Mouse (Mus musculus) lung, postnatal 14 days (tissue): ENCODE data around the gene Thbs3.

Source experiments
- DNase-seq: peaks from one replicate; pipeline ENCODE4 v3.0.0; 2021

The Thbs3 gene

DNA sequence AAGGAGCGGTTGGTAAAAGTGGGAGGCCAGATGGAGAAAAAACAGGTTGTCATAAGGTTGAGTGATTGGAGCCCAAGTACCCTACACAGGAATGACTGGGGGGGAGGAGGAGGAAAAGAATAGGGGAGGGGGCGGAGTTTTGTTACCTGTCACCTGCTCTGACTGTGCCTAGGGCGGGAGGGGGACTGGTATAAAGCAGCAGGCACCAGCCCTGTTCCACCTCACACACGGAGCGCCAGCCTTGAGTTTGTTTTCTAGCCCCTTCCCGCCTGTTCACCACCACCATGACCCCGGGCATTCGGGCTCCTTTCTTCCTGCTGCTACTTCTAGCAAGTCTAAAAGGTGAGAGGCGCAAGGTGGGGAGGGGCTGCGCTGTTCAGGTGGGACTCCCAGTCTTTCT, 13.9 kb downstream of the Thbs3 start, which contains the start of gene Muc1:
Gene Muc1 (plus strand): TSS at position 222 of the 400 bp plus-strand sequence.
- DNase-seq: peak; percentile 59

DNA sequence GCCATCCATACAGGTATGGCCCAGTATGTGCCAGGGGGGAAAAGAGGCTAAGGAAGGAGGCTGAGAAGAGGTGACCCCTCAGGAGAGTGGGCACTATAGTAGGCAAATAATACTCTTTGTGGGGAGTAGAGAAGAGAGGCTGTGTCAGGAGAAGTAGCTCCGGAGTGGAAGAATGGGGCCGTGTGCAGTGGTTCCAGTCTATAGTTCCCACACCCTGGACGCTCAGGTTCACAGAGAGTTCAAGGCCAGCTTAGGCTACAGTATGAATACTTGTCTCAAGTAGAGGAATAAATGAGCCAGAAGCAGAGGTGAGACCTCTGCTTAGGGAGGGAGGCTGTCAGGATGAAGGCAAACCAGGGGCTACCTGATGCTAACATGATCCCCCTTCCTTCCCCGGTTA, 14.3 kb downstream of the Thbs3 start:
- DNase-seq: no peak

DNA sequence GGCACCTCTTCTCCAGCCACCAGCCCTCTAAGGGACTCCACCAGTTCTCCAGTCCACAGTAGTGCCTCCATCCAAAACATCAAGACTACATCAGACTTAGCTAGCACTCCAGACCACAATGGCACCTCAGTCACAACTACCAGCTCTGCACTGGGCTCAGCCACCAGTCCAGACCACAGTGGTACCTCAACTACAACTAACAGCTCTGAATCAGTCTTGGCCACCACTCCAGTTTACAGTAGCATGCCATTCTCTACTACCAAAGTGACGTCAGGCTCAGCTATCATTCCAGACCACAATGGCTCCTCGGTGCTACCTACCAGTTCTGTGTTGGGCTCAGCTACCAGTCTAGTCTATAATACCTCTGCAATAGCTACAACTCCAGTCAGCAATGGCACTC, 15.6 kb downstream of the Thbs3 start:
- no peak for DNase-seq

DNA sequence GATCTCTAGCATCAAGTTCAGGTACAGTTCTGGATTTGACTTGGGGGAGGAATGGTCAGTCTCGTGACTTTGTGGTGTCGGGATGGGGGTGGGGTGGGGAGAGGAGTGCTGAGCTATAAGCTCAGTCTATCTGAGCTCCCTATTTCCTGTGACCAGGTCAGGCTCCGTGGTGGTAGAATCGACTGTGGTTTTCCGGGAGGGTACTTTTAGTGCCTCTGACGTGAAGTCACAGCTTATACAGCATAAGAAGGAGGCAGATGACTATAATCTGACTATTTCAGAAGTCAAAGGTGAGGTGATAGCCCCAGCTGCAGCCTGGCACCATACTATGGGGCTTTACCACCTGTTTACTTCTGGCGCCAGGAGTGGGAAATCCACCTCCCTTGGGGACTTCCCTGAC, 16.4 kb downstream of the Thbs3 start:
- DNase-seq: no peak

DNA sequence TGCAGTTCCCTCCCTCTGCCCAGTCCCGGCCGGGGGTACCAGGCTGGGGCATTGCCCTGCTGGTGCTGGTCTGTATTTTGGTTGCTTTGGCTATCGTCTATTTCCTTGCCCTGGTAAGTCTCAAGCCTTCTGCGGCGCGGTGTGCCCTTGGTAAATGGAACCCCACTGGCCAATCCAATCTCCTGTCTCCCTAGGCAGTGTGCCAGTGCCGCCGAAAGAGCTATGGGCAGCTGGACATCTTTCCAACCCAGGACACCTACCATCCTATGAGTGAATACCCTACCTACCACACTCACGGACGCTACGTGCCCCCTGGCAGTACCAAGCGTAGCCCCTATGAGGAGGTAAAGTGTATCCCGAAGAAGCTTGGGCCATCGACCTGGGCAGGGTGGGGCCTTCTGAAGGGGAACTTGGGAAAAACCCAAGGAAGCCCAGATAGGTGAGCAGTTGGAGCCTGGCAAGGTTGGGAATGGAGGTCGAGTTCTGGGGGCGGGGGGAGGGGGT, 16.8 kb downstream of the Thbs3 start:
- no peak for DNase-seq

DNA sequence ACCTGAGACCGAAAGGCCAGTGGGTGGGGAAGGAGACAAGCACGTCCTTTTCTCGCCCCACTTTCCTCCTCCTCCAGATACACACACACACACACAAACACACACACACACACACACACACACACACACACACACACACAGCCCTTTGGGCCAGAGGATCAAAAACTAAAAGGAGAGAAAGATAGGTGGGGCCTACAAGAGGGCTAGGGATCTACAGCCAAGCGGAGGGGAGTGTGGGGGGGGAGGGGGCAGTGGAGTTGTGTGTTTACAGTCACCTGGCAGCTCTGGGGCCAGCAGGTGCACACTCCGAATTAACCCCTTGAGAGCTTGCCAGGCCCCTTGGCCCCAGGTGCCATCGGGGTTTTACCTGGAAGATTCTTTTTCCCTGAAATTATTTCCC, 17.6 kb downstream of the Thbs3 start:
- DNase-seq: peak; percentile 50

DNA sequence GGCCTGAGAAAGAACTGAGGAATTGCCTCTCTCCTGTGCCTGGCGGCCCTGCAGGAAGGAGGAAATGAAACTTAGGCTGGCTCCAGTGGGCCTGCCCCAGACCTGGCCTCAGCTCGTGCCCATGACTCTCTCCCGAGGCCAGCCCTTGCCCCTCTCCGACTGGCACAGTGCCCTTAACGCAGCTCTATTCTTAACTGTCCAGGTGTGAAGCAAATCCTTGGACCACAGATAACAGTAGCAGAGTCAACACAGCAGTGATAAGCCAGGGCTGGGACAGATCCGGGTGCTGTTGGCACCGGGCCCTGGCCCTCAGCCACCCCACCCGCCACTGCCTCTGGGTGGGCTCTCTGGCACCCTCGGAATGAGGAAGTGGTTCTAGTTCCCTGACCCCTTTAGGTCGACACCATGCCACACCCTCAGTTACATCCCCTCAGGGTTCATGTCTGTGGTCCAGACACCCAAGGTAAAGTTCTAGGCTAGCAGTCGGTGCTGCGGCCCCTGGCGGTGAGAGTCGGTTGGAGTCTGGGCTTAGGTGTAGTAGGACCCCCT, 18.7 kb downstream of the Thbs3 start:
- peak; percentile 63 for DNase-seq

DNA sequence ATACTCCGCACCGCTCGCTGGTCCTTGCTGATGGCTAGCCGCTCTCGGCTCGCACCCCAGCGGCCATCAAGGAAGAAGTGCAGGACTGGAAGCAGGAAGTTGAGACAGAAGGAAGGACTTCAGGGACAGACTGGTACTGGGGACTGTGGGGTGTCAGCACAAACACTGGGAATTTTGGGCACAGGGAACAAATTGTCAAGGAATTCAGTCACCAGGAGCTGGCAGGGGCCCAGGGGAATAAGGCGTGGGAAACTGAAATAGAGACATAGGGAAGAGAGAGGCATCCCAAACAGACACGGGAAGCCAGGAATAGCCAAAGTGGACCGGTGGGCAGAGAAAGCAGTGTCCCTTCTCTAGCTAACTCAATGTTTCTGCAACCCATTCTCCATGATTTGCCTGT, 21.5 kb downstream of the Thbs3 start:
- DNase-seq: no peak

DNA sequence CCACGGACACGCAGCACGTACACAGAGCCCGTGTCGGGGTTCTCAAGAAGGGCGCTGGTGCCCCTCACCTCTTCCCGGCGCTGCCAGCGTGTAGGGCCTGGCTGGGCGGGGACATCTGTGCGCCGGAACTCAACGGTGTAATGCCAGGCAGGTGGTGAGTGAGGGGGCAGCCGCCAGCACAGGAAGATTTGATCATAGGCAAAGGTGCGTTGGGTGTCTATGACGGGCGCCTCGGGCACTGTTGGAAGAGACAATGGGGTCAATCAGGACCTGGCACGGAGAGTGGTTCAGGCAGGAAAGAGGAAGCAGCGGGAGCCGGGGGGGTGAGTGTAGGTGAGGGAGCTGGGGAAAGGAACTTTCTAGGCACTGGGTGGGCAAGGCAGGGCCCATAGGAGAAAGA, 22.7 kb downstream of the Thbs3 start:
- no peak for DNase-seq

DNA sequence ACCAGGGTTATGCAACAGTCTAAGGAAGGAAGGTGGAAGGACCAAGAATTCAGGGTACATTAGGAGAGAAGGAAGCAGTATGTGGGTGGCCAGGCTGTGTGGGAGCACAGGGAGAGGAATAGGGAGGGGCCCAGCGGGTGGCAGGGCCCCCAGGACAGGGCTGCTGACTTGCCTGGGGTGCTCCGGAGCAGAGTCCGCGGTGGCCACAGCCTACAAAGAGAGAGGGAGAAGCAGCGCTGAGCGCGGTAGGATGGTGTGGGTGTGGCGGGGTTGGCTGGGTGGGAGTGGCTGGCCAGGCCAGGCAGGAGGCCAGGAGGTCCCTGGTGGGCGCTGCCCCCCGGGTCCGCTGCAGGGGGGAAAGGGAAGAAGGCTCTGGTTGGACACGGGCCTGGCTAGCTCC, 23.5 kb downstream of the Thbs3 start:
- no peak for DNase-seq

DNA sequence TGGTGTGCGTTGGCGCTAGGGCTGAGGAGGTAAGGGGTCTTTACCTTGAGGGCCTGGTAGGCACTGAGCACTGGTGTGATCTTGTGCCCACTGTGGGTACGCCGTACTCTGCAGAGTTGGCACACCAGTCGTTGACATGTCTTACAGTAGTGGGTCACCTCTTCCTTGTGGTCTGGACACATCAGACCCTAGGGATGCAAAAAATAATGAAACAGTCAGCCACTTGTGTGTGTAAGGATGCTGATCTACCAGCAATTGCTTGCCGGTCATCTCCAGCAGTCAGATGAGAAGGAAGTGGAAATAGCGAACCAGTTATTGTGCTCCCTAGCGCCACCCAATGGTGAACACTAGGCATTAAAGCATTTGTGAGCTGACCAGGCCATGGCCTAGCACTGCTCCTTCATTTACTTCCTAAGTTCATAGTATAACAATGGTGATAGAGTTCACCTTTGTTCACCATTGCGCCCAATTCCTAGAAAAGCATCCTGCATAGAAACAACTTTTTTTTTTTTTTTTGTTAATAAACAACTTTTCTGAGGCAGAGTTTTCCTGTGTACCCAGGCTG, 27.4 kb downstream of the Thbs3 start:
- peak; percentile 81 for DNase-seq

DNA sequence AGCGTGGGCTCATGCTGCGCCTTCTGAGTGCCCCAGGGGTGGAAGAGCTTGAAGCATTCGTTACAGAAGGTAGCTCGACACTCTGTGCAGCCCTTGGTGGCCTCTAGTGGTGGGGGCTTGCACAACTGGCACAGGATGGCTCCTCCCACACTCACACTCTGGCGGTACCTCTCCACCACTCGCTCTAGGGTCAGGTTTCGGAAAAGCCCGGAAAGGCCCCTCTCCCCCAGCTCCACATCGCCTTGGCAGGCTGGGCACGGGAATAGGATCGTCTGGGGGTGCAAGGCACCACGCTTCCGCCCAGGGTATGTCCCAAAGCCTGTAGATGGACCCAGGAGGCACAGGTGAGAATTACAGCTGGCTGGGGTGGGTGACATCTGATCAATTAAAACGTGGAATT, 28.6 kb downstream of the Thbs3 start:
- peak; percentile 67 for DNase-seq

DNA sequence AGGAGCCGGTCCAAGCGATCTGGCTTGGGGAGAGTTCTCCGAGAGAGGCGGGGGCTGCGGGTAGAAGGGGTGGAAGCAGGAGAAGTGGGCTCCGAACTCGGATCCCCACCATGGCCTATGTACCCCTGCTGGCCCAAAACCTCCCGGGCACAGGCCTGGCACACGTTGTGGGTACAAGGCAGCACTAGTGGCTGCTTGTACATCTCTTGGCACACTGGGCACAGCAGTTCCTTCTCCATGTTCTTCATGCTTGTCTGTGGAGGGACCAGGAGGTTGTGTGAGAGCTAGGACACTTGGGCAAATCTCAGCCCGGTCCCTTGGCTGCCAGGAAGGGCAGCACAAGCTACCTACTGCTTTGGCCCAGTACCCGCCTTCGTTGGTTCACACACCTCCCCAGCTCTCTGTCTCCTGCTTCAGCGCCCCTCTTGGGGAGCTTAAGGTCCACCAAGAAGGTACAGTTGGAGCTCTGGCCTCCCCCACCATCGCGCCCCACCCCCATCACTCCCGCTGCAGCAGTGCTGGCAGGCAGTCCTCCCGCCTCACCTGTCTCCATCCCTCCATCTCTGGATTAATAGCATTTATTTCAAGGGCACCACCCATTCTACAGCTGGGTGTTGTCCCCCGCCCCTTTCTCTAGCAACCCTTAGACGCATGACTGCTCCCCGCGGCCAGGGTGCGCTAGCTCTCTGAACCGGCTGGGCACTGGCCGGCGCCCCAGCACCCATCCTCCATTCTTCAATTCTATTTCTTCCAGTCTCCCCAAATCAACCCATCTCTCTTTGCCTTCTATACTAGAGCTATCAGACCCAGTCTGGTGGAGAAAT, 29.4 kb downstream of the Thbs3 start:
- no peak for DNase-seq

DNA sequence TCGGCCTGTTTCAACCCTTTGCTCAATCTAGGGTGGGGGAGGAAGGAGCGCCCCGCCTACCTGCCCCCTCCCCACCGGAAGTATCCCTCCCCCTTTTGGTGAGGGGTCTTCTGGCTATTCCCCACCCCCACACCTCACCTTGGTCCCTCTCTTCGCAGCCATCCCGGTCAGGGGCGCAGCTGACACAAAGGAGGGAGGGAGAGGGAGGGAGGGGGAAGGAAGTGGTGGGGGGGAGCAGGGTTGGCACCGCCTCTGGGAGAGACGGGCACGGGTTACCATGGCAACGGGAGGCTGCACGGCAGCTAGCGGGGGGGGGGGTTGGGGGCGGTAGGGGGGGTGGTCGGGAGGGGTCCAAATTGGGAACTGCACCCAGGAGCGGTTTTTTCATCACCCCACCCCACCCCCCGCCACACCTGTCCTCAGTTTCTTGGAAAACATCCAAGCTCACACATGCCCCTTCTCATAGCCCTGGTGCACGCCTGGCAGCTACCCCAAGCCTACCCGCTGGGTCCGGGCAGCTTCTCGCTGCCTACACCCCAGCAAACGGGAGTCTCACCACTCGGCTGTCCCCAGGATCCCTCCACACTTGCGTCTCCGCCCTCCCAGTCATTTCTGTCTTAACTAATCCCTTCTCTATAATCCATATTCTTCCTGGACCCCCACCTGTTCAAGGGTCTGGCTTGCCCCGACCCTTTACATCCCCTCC, 30.2 kb downstream of the Thbs3 start:
- DNase-seq: no peak

DNA sequence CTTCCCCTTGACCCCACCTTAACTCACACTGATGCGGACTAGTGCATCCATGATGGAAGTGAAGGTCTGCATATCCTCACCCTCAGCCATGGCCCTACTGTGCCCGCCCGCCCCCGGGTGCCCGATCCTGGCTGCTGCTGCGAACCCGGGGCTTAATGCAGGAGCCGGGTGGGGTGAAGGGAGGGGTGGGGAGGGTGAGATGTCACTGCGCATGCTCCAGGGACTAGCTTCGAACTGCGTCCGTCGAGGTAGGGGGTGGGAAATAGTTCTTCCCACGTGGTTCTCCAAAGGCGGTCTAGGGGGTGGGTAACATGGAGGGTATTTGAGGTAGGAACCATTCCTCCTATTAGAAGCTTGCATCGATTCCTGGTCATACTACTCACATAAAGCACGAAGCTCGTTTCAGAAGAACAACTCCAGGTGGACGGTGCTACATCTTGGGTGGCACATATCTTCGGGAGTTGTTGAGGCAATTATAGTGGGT, 30.8 kb downstream of the Thbs3 start, which contains the start of gene Krtcap2:
Gene Krtcap2 (plus strand): TSS at position 279 of the 484 bp plus-strand sequence.
- no peak for DNase-seq

DNA sequence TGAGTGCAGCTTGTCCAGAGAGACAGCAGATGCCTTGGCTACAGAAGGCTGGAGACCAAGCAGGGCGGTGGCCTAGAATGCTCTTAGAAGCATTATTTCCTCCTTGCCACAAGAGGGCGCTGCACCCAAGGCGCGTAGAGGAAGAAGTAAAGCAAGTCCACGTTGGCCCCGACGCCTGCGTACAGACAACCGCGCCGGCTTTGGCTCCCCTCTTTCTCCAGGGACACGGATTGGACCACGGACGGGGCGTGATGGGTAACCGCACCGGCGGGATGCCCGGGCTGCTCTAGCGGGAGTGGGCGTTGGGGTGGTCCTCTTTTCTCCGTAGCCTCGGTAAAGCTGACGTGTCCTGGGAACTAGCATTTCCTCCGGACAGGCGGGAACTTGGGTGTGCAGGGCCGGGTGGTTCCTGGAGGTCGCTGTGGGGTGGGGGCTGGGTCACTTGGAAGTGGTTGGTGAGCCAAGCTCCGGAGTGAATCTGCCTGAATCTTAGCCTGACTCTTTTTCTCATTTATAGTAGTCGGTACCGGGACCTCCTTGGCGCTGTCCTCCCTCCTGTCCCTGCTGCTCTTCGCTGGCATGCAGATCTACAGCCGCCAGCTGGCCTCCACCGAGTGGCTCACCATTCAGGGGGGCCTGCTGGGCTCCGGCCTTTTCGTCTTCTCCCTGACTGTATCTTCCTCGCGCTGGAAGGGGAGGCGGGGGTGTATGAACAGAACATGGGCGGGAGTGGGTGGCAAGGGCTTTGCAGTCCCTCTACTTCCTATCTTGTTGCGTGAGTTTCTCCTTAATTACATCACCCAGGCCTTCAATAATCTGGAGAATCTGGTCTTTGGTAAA, 31.5 kb downstream of the Thbs3 start, which contains the start of gene Trim46:
Gene Trim46 (minus strand): TSS at position 49 of the 840 bp plus-strand sequence.
- peak; percentile 90 for DNase-seq

DNA sequence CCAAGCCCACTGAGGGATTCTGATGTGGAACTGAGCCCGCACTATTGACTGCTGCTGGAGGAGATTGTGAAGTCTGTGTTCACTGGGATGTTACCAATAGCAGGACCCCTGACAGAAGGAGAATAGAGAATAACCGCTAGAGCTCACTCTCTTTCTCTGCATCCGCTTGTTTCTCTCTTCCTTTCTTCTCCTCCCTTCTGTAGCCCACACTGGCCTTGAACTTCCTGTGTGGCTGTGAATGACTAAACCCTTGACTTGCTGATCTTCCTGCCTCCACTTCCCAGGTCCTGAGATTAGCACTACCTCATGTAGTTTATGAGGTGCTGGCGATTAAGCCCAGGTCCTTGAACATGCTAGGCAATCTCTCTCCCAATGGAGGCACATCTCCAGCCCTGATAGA, 32.5 kb downstream of the Thbs3 start:
- no peak for DNase-seq

DNA sequence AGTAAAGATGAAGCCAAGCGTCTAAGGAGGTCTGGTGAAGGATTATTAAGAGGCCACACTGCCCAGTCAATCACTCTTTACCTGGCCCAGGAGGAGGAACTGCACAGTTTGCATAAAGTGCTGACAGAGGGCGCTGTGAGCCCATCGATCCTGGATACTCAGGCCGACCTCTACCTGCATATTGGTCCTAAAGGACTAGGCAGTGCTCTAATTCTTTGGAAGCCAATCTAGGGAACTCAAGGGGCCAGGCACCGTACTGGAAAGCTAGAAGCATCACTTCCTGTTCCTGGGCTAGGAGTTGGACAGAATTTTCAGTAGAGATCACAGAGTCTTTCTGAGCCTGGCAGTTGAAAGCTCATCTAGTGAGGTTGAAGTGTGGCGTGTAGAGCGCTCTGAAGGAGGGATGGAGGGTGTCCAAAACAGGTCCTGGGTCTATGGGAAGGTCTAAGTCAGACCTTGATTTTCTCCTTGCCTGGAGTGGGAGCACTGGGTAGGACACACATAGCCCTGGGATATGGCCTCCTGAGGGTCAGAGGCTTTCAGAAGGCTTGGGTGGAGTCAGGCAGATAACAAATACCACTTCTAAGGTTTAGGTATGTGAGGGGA, 35.6 kb downstream of the Thbs3 start:
- DNase-seq: peak; percentile 81

DNA sequence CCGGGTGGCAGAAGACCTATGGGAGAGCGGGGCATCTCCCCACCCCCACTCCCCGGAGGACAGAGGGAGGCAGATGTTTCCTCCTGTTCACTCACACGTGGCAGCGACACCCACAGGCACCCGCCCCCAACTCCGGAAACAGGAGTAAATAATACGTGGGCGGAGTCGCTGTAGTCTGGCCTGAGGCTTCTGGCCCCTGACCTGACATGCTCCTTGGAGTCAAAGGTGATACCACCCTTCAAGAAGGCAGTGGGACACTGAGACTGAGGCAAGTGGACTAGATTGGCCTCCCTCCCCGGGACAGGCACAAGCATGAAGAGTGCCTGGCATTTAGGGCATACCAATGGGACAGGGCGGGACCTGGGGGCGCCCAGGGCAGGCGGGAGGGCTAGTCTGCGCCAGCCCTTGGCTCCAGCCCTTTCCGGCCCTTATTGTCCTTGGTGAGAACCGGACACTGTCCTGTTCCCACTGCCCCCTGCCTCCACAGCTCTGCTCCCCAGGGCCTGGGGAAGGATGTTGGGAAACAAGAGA, 36.5 kb downstream of the Thbs3 start:
- peak; percentile 75 for DNase-seq

DNA sequence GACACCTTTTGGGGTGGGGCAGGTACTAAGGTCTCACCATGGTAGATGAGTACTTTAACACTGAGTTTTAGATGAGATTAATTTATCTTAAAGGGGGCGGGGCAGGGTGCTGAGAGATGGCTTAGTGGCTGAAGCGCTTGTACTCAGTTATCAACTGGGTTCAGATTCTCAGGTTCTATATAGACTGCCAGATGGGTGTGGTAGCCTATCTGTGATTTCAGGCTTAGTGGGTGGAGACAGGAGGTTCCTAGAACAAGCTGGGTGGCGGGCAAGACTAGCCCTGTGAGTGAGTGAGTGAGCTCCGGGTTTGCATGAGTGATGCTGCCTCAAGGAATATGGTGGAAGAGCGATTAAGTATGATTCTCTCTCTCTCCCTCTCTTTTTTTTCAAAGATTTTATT, 40.0 kb downstream of the Thbs3 start:
- no peak for DNase-seq

DNA sequence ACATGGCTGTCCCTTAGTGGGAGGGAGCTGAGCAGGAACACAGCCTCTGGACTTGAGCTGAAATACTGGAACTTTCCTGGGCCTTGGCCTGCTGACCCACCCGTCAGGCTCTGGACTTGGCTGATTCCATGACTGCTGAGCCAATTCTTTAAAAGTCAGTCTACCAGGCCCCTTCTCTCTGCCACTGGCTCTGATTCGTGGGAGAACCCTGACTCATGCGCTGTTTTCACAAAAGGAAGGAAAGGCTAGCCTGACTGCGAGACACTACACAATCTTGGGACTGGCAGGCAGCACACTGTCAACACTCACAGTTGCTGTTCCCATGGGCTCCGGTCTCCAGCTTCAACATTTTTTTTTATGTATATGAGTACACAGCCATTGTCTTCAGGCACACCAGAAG, 41.2 kb downstream of the Thbs3 start:
- no peak for DNase-seq

DNA sequence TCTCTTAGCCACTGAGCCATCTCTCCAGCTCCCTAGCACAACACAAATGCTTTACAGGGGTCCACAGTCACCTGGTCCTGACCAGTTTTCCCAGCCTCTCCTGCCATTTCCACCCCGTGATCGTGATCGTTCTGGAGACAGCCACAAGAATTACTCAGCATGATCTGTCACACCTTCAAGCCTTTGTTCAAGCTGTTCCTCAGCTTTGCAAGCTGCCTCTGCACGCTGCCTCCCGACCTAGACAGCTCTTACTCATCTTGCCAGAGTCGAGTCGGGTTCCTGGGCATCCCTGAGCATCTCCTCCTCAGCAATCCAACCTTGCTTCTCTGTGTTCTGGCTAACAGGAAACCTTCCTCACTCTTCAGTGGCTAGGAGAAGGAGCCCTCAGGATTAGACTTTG, 44.1 kb downstream of the Thbs3 start, which contains the start of gene Dpm3:
Gene Dpm3 (plus strand): TSS at position 283 of the 400 bp plus-strand sequence.
- no peak for DNase-seq
